Mouse (Mus musculus): ENCODE data around the gene Tmed4. TPM values are rescaled to one million over a fixed set of nuclear protein-coding genes. Genes with fewer than 3 reads are reported as not detected.
A peak's percentile ranks its signal among the peaks of the same experiment; 100 is the strongest.
"Not testable (repeated sequence)": the region's sequence is repeated elsewhere in the genome, so short reads cannot be mapped to it uniquely, and the experiment has no call there.

Tmed4 gene
- polyA plus RNA-seq, 1 experiment from 2014 or later: 45.6 TPM

GRCm38 (mm10) chr11:6267320-6268254 lies 7.1 kb downstream of the Tmed4 start, which contains the start of gene Ddx56:
TSS of gene Ddx56 (minus strand) at chr11:6267772.
- 2% methylated on average over 50 of the region's 50 CpGs for WGBS (ENCODE audit: insufficient replicate concordance)
- Histone ChIP-seq H3K4me1 (peaks cover 19% of the 10 kb centered on the region), H3K27me3 (replicated peaks) (no peaks in the 10 kb centered on the region), H3K9me3 (replicated peaks) (no peaks in the 10 kb centered on the region), H3K36me3 (peaks cover 69% of the 10 kb centered on the region), H3K4me3 (peak within 1 kb of the TSS; percentile 84), H3K4me2 (peak within 1 kb of the TSS; percentile 87), H3K9ac (peak within 1 kb of the TSS; percentile 85), H3K27ac (peak within 1 kb of the TSS; percentile 86)
- ATAC-seq: peak; percentile 96

DNA sequence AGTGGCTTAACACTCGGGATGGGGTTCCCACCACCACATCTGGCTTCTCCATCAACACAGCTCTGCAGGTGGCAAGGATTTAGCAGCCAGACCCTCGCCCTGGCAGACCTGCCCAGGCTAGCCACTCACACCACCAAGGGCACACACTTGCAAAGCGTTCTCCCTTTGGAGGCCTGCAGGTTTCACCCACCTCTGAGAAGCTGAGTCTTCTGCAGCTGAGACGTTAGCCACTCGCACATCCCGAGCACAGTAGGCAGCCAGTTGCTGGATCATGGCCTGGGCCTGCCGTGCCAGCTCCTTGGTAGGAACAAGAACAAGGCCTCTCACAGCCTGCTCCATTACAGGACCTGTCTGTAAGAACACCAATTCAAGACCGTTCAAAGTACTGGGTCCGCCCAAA lies 8.0 kb downstream of the Tmed4 start:
- Histone ChIP-seq H3K4me2 (peak overlapping the region; percentile 87), H3K4me3 (peak overlapping the region; percentile 84), H3K9ac (peak overlapping the region; percentile 85), H3K27ac (peak overlapping the region; percentile 86), H3K36me3 (peaks cover 69% of the 10 kb centered on the region), H3K9me3 (replicated peaks) (no peaks in the 10 kb centered on the region), H3K27me3 (replicated peaks) (no peaks in the 10 kb centered on the region), H3K4me1 (peaks cover 19% of the 10 kb centered on the region)
- WGBS (ENCODE audit: insufficient replicate concordance): 46% methylated on average over 9 of the region's 9 CpGs
- ATAC-seq: no peak

GRCm38 (mm10) chr11:6261434-6262082 lies 13.1 kb downstream of the Tmed4 start:
- Histone ChIP-seq H3K36me3 (peaks cover 91% of the 10 kb centered on the region), H3K27me3 (replicated peaks) (no peaks in the 10 kb centered on the region), H3K9ac (no peak overlapping the region), H3K4me1 (peaks cover 9% of the 10 kb centered on the region), H3K4me3 (no peak overlapping the region), H3K4me2 (no peak overlapping the region), H3K9me3 (replicated peaks) (no peaks in the 10 kb centered on the region), H3K27ac (no peak overlapping the region)
- 78% methylated on average over 10 of the region's 10 CpGs for WGBS (ENCODE audit: insufficient replicate concordance)
- ATAC-seq: peak; percentile 14; the same call in 1 of the 2 replicates

- no peak overlapping the region for H3K9ac ChIP-seq
- no peaks in the 10 kb centered on the region for H3K27me3 ChIP-seq (replicated peaks)
- no peaks in the 10 kb centered on the region for H3K9me3 ChIP-seq (replicated peaks)
- no peak for ATAC-seq
- no peak overlapping the region for H3K4me2 ChIP-seq
- H3K4me3 ChIP-seq: no peak overlapping the region
- WGBS (ENCODE audit: insufficient replicate concordance): 86% methylated on average over 7 of the region's 7 CpGs
- peaks cover 69% of the 10 kb centered on the region for H3K36me3 ChIP-seq
- peaks cover 7% of the 10 kb centered on the region for H3K4me1 ChIP-seq
- H3K27ac ChIP-seq: no peak overlapping the region
These were observed 15.3 kb downstream of the Tmed4 start for GRCm38 (mm10) chr11:6259413-6259812.

- no peaks in the 10 kb centered on the region for H3K9me3 ChIP-seq (replicated peaks)
- H3K4me1 ChIP-seq: peaks cover 7% of the 10 kb centered on the region
- peaks cover 41% of the 10 kb centered on the region for H3K36me3 ChIP-seq
- WGBS (ENCODE audit: insufficient replicate concordance): 62% methylated on average over 6 of the region's 6 CpGs
- no peak overlapping the region for H3K4me3 ChIP-seq
- ATAC-seq: no peak
- H3K9ac ChIP-seq: no peak overlapping the region; the same call in 1 of the 2 replicates
- H3K4me2 ChIP-seq: no peak overlapping the region
- no peaks in the 10 kb centered on the region for H3K27me3 ChIP-seq (replicated peaks)
- no peak overlapping the region for H3K27ac ChIP-seq
These were observed 18.1 kb downstream of the Tmed4 start for GRCm38 (mm10) chr11:6256490-6257072.

DNA sequence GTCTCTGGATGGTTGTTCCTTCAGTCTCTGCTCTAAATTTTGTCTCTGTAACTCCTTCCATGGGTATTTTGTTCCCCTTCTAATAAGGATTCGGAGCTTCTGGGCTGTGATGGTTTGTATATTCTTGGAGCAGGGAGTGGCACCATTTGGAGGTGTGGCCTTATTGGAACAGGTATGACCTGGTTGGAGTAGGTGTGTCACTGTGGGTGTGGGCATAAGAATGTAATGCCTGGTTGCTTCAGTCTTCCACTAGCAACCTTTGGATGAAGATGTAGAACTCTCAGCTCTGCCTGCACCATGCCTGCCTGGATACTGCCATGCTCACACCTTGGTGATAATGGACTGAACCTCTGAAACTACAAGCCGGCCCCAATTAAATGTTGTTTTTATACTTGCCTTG lies 20.1 kb downstream of the Tmed4 start:
- ATAC-seq; H3K27ac ChIP-seq; H3K4me2 ChIP-seq; H3K4me1 ChIP-seq; H3K9ac ChIP-seq; H3K4me3 ChIP-seq; H3K9me3 ChIP-seq (replicated peaks); H3K27me3 ChIP-seq (replicated peaks): not testable (repeated sequence)
- whole genome bisulfite sequencing (ENCODE audit: insufficient replicate concordance): 83% methylated on average over 2 of the region's 2 CpGs
- H3K36me3 ChIP-seq: peaks cover 21% of the 10 kb centered on the region

- H3K4me1 ChIP-seq: peaks cover 7% of the 10 kb centered on the region
- no peaks in the 10 kb centered on the region for H3K27me3 ChIP-seq (replicated peaks)
- no peaks in the 10 kb centered on the region for H3K9me3 ChIP-seq (replicated peaks)
- H3K4me3 ChIP-seq: no peak overlapping the region
- H3K9ac ChIP-seq: no peak overlapping the region
- 69% methylated on average over 4 of the region's 4 CpGs for WGBS (ENCODE audit: insufficient replicate concordance)
- ATAC-seq: no peak
- peaks cover 4% of the 10 kb centered on the region for H3K36me3 ChIP-seq
- H3K4me2 ChIP-seq: no peak overlapping the region
- H3K27ac ChIP-seq: no peak overlapping the region
These were observed 21.8 kb downstream of the Tmed4 start for GRCm38 (mm10) chr11:6252824-6253223.

- Histone ChIP-seq H3K9me3 (replicated peaks) (no peaks in the 10 kb centered on the region), H3K36me3 (no peaks in the 10 kb centered on the region), H3K9ac (no peak overlapping the region), H3K27me3 (replicated peaks) (no peaks in the 10 kb centered on the region), H3K27ac (no peak overlapping the region), H3K4me3 (no peak overlapping the region), H3K4me2 (no peak overlapping the region), H3K4me1 (peaks cover 7% of the 10 kb centered on the region)
- WGBS (ENCODE audit: insufficient replicate concordance): 81% methylated on average over 5 of the region's 5 CpGs
- ATAC-seq: no peak
These were observed 22.4 kb downstream of the Tmed4 start for GRCm38 (mm10) chr11:6252248-6252647.

DNA sequence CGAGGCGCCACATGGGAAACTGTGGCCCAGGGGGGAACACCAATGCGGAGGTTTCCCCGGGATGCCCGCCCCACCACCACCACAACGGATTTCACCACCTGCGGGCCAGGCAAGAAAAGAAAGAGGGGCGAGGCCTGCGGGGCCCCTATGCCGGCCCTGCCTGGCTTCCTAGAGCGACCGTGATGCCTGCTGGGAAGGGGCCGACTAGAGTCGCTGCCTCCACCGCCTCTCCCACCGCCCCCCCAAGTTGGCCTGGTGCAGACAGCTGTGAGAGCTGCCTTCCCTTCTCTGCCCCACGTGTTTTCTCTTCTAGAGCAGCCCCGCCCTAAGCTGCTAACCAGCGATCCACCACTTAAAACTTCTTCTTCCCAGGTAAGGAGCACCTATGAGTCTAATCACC lies 30.0 kb downstream of the Tmed4 start:
- H3K4me1 ChIP-seq: no peaks in the 10 kb centered on the region
- H3K27me3 ChIP-seq (replicated peaks): peaks cover 3% of the 10 kb centered on the region; the same call in 1 of the 2 replicates
- no peak overlapping the region for H3K9ac ChIP-seq
- 57% methylated on average over 19 of the region's 19 CpGs for WGBS (ENCODE audit: insufficient replicate concordance)
- ATAC-seq: no peak
- H3K27ac ChIP-seq: no peak overlapping the region
- H3K4me3 ChIP-seq: no peak overlapping the region
- H3K9me3 ChIP-seq (replicated peaks): no peaks in the 10 kb centered on the region
- H3K36me3 ChIP-seq: no peaks in the 10 kb centered on the region
- no peak overlapping the region for H3K4me2 ChIP-seq

GRCm38 (mm10) chr11:6233025-6233424 lies 41.6 kb downstream of the Tmed4 start:
- Histone ChIP-seq H3K4me3 (no peak overlapping the region), H3K4me2 (no peak overlapping the region), H3K4me1 (no peaks in the 10 kb centered on the region), H3K27me3 (replicated peaks) (peaks cover 7% of the 10 kb centered on the region; the same call in 1 of the 2 replicates), H3K9me3 (replicated peaks) (peaks cover 32% of the 10 kb centered on the region), H3K9ac (no peak overlapping the region), H3K36me3 (no peaks in the 10 kb centered on the region), H3K27ac (no peak overlapping the region)
- WGBS (ENCODE audit: insufficient replicate concordance): 61% methylated on average over 4 of the region's 4 CpGs
- no peak for ATAC-seq

DNA sequence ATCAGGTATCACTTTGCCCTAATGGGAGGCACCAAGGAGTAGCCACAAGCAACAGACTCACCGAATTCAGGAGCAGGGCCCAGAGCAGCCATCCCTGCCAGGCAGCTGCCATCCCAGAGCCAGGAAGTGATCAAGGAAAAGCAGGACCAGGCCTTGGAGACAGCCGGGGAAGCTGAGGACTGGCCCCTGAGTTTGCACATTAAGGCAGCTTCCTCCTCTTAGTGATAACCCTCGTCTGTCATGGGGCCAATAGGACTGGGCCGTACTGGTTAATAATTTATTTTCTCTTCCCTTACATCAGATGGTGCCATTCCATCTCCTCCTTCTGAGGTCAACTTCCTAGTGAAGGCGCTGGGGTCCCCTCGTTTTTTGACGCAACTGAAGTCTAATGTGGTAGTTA lies 44.7 kb downstream of the Tmed4 start, which contains the start of gene Npc1l1:
TSS of gene Npc1l1 (minus strand) at position 132 of the 400 bp plus-strand sequence.
- Histone ChIP-seq H3K27me3 (replicated peaks) (peaks cover 19% of the 10 kb centered on the region; the same call in 1 of the 2 replicates), H3K9ac (no peak within 1 kb of the TSS), H3K4me1 (no peaks in the 10 kb centered on the region), H3K4me3 (no peak within 1 kb of the TSS), H3K9me3 (replicated peaks) (peaks cover 11% of the 10 kb centered on the region), H3K27ac (no peak within 1 kb of the TSS), H3K4me2 (no peak within 1 kb of the TSS), H3K36me3 (no peaks in the 10 kb centered on the region)
- 64% methylated on average over 7 of the region's 7 CpGs for WGBS (ENCODE audit: insufficient replicate concordance)
- ATAC-seq: no peak

Data from liver, embryonic 12.5 days (tissue).